Mouse (Mus musculus) ES-E14 (cell line): ENCODE results near the gene Cyb5r3. TPM values are rescaled to one million over a fixed set of nuclear protein-coding genes. Genes with fewer than 3 reads are reported as not detected.

Source experiments
- DNase-seq: peaks from one replicate; pipeline ENCODE4 v3.0.0-alpha.2; 2013; ENCODE audit warnings: low read depth, low spot score
- H3K27ac ChIP-seq: 2 replicates; pipeline ENCODE4 v1.5.1; 2012; ENCODE audit warnings: low read depth, mild to moderate bottlenecking, low read length, moderate library complexity, mixed read lengths; ENCODE audit not compliant: poor library complexity, insufficient read depth, severe bottlenecking
- H3K36me3 ChIP-seq: 2 replicates; pipeline ENCODE4 v1.6.1; 2012; ENCODE audit warnings: mild to moderate bottlenecking, low read length, moderate library complexity, mixed read lengths; ENCODE audit not compliant: control insufficient read depth, poor library complexity, insufficient read depth, severe bottlenecking
- H3K4me1 ChIP-seq, 2 experiments: fragments of 150-350 bp in 1 of 2; sonication (generic) in 1 of 2; 2 replicates each; pipeline ENCODE4 v1.6.1; 2012; ENCODE audit warnings: low read length in 2 of 2, mild to moderate bottlenecking in 1 of 2, mixed read lengths in 1 of 2; ENCODE audit not compliant: control insufficient read depth in 2 of 2, insufficient read depth in 2 of 2, poor library complexity in 1 of 2
- H3K4me3 ChIP-seq, 2 experiments: fragments of 150-350 bp in 1 of 2; sonication (generic) in 1 of 2; 2 replicates each; pipeline ENCODE4 v1.5.1; 2012; ENCODE audit warnings: low read length in 2 of 2, low read depth in 1 of 2, mild to moderate bottlenecking in 1 of 2, mixed read lengths in 1 of 2; ENCODE audit not compliant: insufficient read depth in 1 of 2, poor library complexity in 1 of 2, severe bottlenecking in 1 of 2
- H3K9ac ChIP-seq: 2 replicates; pipeline ENCODE4 v1.6.1; 2012; ENCODE audit warnings: low read depth, mild to moderate bottlenecking, low read length, mixed read lengths; ENCODE audit not compliant: poor library complexity, insufficient read depth, severe bottlenecking
- H3K9me3 ChIP-seq: fragments of 150-350 bp; sonication (generic); 2 replicates; pipeline ENCODE4 v1.6.1; 2012; ENCODE audit warnings: low read depth, mild to moderate bottlenecking, low read length; ENCODE audit not compliant: control insufficient read depth, insufficient read depth
- CHD2 ChIP-seq: IDR thresholded peaks from 2 replicates; pipeline ENCODE4 v1.6.1; 2014; ENCODE audit warnings: mild to moderate bottlenecking, low read depth, low read length, inconsistent platforms
- HCFC1 ChIP-seq: IDR thresholded peaks from 2 replicates; pipeline ENCODE4 v1.6.1; 2012; ENCODE audit warnings: low read length, inconsistent platforms, borderline replicate concordance; ENCODE audit not compliant: insufficient read depth
- MAFK ChIP-seq: IDR thresholded peaks from 2 replicates; pipeline ENCODE4 v1.6.1; 2014; ENCODE audit warnings: mild to moderate bottlenecking, low read depth, low read length, inconsistent platforms; ENCODE audit not compliant: insufficient read depth
- ZC3H11A ChIP-seq: IDR thresholded peaks from 2 replicates; pipeline ENCODE4 v1.6.1; 2012; ENCODE audit warnings: low read depth, mild to moderate bottlenecking, inconsistent platforms, low read length, borderline replicate concordance
- ZNF384 ChIP-seq: IDR thresholded peaks from 2 replicates; pipeline ENCODE4 v1.6.1; 2012; ENCODE audit warnings: low read depth, low read length, inconsistent platforms
- in situ Hi-C, 2 experiments: fragments of 600-800 bp; cut with MboI; formaldehyde crosslinking; loops; one replicate each; pipeline ENCODE4 v1.15.1; 2025; ENCODE audit warnings: low sequenced_read_pairs in 2 of 2, inconsistent platforms in 1 of 2; ENCODE audit not compliant: unreplicated experiment in 2 of 2
- total RNA-seq: library from RNA; depleted of rRNA; stranded (reverse); fragments of 300-350 nt; gene quantifications from 2 replicates; pipeline ENCODE4 v1.2.3, GENCODE M21; 2012; rRNA removed

The Cyb5r3 gene
- total RNA-seq, 1 experiment: 94.2 TPM

- in situ Hi-C loops: no loop called here
- TF ChIP-seq HCFC1 (no peak), ZNF384 (no peak), CHD2 (no peak), MAFK (no peak), ZC3H11A (no peak)
Observed at GRCm38 (mm10) chr15:83111290-83111689, 61.1 kb downstream of the Cyb5r3 start.

GRCm38 (mm10) chr15:83107814-83108213, 64.6 kb downstream of the Cyb5r3 start:
- in situ Hi-C loops: no loop called here
- DNase-seq: no peak
- Histone ChIP-seq H3K27ac (no peak overlapping the region), H3K9me3 (peaks cover 5% of the 10 kb centered on the region), H3K4me1 (no peaks in the 10 kb centered on the region), H3K9ac (no peak overlapping the region), H3K36me3 (peaks cover 6% of the 10 kb centered on the region; the same call in 1 of the 2 replicates), H3K4me3 (no peak overlapping the region)
- no peak for TF ChIP-seq HCFC1
- no peak for TF ChIP-seq CHD2
- no peak for TF ChIP-seq ZC3H11A
- TF ChIP-seq MAFK: no peak

More at GRCm38 (mm10) chr15:83111290-83111689, 61.1 kb downstream of the Cyb5r3 start:
- Histone ChIP-seq H3K9me3 (peaks cover 5% of the 10 kb centered on the region), H3K27ac (no peak overlapping the region), H3K9ac (no peak overlapping the region), H3K4me3 (no peak overlapping the region), H3K4me1 (peaks cover 0 to 3% of the 10 kb centered on the region in 2 experiments; a peak in 1 of 4 replicates), H3K36me3 (peaks cover 7% of the 10 kb centered on the region)
- DNase-seq: no peak

- H3K27ac ChIP-seq: no peak overlapping the region
- in situ Hi-C loops: no loop called here
- no peak for DNase-seq
Observed at GRCm38 (mm10) chr15:83106426-83106825, 66.0 kb downstream of the Cyb5r3 start.

More at GRCm38 (mm10) chr15:83106426-83106825, 66.0 kb downstream of the Cyb5r3 start:
- Histone ChIP-seq H3K36me3 (peaks cover 2% of the 10 kb centered on the region; the same call in 1 of the 2 replicates), H3K4me1 (no peaks in the 10 kb centered on the region), H3K4me3 (no peak overlapping the region), H3K9ac (no peak overlapping the region), H3K9me3 (peaks cover under 1% of the 10 kb centered on the region; the same call in 1 of the 2 replicates)
- TF ChIP-seq HCFC1: no peak
- TF ChIP-seq ZNF384: no peak
- no peak for TF ChIP-seq ZC3H11A
- no peak for TF ChIP-seq MAFK
- no peak for TF ChIP-seq CHD2

Other genes with a start within 250 kb of the Cyb5r3 start
- gene Tcf20, start 184.7 kb downstream of the Cyb5r3 start, total RNA-seq: 128 and 143 TPM in 2 replicates
- 1.7 and 2.1 TPM in 2 replicates for gene Nfam1, start 139.3 kb downstream of the Cyb5r3 start, total RNA-seq
- 16.3 and 16.4 TPM in 2 replicates for gene Serhl, start 83.1 kb downstream of the Cyb5r3 start, total RNA-seq
- gene Rrp7a, start 49.8 kb downstream of the Cyb5r3 start, total RNA-seq: 103 and 114 TPM in 2 replicates
- 104 and 165 TPM in 2 replicates for gene Poldip3, start 23.2 kb downstream of the Cyb5r3 start, total RNA-seq
- gene A4galt, start 79.2 kb upstream of the Cyb5r3 start, total RNA-seq: 22.7 and 30.9 TPM in 2 replicates
- gene Arfgap3, start 177.7 kb upstream of the Cyb5r3 start, total RNA-seq: 10.8 and 13.5 TPM in 2 replicates